Mouse (Mus musculus): Measurements from ENCODE around the gene Mfsd4a. TPM values are rescaled to one million over a fixed set of nuclear protein-coding genes. Genes with fewer than 3 reads are reported as not detected.

Gene Mfsd4a
- polyA plus RNA-seq, 1 experiment from 2014 or later, result 18.1 TPM

GRCm38 (mm10) chr1:131983806-131984205 is 84.1 kb downstream of the Mfsd4a start:
- 86% methylated on average over 2 of the region's 2 CpGs for WGBS
- Histone ChIP-seq H3K4me2 (no peak overlapping the region), H3K9me3 (replicated peaks) (no peaks in the 10 kb centered on the region), H3K4me3 (no peak overlapping the region), H3K36me3 (no peaks in the 10 kb centered on the region), H3K27ac (ENCODE audit: poor library complexity, severe bottlenecking) (no peak overlapping the region), H3K27me3 (replicated peaks) (no peaks in the 10 kb centered on the region), H3K9ac (no peak overlapping the region), H3K4me1 (replicated peaks) (no peaks in the 10 kb centered on the region)
- no peak for ATAC-seq (ENCODE audit: insufficient number of reproducible peaks, low FRiP score)

DNA sequence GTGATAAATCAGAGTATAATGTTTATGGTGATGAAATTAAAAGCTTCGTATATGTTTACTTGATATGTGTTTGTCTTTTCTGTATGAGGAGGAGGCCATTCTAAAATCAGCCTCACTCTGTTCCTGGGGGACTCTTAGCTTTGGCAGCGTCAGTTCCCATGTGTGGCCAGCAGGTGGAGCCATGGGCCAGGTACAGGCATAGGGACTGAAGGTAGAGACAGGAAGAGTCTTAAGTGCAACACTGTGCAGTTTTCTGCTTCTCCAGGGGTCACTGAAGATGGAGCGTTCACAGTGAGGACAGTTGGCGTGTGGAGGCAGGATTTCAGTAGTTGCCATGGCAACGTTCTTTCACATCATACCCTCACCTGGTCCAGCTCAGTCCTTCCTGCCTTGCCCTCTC is 85.0 kb downstream of the Mfsd4a start:
- no peaks in the 10 kb centered on the region for H3K36me3 ChIP-seq
- WGBS, result 13% methylated on average over 5 of the region's 5 CpGs
- 0 out of 2 replicates have a peak, but pooled peaks have one; percentile 44 for ATAC-seq (ENCODE audit: insufficient number of reproducible peaks, low FRiP score)

DNA sequence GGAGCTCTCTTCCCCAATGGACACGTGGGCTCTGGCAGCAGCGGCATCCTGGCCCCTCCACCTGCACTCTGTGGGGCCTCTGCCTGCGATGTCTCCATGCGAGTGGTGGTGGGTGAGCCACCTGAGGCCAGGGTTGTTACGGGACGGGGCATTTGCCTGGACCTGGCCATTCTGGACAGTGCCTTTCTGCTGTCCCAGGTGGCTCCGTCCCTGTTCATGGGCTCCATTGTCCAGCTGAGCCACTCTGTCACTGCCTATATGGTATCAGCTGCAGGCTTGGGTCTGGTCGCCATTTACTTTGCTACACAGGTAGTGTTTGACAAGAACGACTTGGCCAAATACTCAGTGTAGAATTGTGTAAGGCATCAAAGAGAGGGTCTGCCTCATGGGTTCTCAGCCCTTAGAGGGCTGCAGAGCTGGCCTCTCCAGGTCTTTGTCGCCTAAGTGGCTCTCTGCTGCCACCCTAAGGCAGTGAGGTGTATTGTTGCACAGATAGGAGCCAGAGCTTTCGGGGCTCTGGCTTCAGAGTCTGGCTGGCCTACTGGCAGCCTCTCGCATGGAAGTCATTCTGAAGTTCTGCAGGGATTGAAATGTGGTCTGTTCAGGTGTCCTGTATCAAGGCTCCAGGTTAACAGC is 86.4 kb downstream of the Mfsd4a start:
- H3K36me3 ChIP-seq, result no peaks in the 10 kb centered on the region
- WGBS, result 50% methylated on average over 12 of the region's 12 CpGs
- no peak overlapping the region for H3K4me3 ChIP-seq
- H3K4me1 ChIP-seq (replicated peaks), result no peaks in the 10 kb centered on the region
- no peak overlapping the region for H3K27ac ChIP-seq (ENCODE audit: poor library complexity, severe bottlenecking)
- H3K4me2 ChIP-seq, result no peak overlapping the region
- no peaks in the 10 kb centered on the region for H3K9me3 ChIP-seq (replicated peaks)
- peak; percentile 37; the same call in 1 of the 2 replicates for ATAC-seq (ENCODE audit: insufficient number of reproducible peaks, low FRiP score)
- peaks cover 11% of the 10 kb centered on the region for H3K27me3 ChIP-seq (replicated peaks)
- no peak overlapping the region for H3K9ac ChIP-seq

More for the DNA sequence above, 85.0 kb downstream of the Mfsd4a start:
- Histone ChIP-seq H3K4me3 (no peak overlapping the region), H3K27me3 (replicated peaks) (no peaks in the 10 kb centered on the region), H3K9me3 (replicated peaks) (no peaks in the 10 kb centered on the region), H3K4me1 (replicated peaks) (no peaks in the 10 kb centered on the region), H3K9ac (no peak overlapping the region), H3K4me2 (no peak overlapping the region), H3K27ac (ENCODE audit: poor library complexity, severe bottlenecking) (no peak overlapping the region)

DNA sequence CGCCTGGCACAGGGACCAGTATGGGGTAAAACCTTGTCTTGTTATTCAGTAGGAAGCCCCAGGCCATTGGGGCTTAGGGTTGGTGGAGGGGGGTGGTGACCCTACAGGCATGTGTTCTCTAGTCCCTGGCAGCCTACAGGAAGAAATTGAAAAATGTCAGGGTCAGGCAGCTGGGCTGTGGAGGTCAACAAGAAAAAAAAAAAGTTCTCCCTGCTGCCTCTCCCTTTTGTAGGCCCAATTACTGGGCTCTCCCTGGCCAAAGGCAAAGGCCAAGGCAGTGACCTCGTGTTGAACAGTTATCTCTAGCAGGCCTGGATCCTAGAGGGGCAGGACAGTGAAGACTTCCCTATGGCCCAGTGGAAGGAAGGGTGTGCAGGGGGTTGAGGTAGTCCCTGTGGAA is 87.4 kb downstream of the Mfsd4a start:
- Histone ChIP-seq H3K4me3 (no peak overlapping the region), H3K27ac (ENCODE audit: poor library complexity, severe bottlenecking) (no peak overlapping the region), H3K4me1 (replicated peaks) (no peaks in the 10 kb centered on the region), H3K27me3 (replicated peaks) (peaks cover 15% of the 10 kb centered on the region), H3K4me2 (no peak overlapping the region), H3K36me3 (no peaks in the 10 kb centered on the region), H3K9me3 (replicated peaks) (no peaks in the 10 kb centered on the region), H3K9ac (no peak overlapping the region)
- 32% methylated on average over 2 of the region's 2 CpGs for WGBS
- no peak for ATAC-seq (ENCODE audit: insufficient number of reproducible peaks, low FRiP score)

DNA sequence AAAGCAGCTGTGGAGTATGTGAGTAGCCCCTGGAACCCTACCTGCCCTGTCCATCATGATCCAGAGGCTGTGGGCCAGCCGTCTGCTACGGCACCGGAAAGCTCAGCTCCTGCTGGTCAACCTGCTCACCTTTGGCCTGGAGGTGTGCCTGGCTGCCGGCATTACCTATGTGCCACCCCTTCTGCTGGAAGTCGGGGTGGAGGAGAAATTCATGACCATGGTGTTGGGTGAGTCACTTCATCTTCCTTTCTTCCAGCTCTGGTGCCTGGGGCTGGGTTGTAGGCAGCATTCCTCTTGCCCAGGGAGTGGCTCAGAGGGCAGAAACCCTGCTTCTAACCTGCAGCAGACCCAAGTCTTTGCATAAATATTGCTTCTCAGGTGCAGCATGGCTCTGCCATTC is 91.0 kb downstream of the Mfsd4a start:
- Histone ChIP-seq H3K4me1 (replicated peaks) (peaks cover 15% of the 10 kb centered on the region), H3K9ac (no peak overlapping the region), H3K4me2 (no peak overlapping the region), H3K9me3 (replicated peaks) (no peaks in the 10 kb centered on the region), H3K27ac (ENCODE audit: poor library complexity, severe bottlenecking) (no peak overlapping the region), H3K27me3 (replicated peaks) (peaks cover 33% of the 10 kb centered on the region), H3K4me3 (no peak overlapping the region), H3K36me3 (no peaks in the 10 kb centered on the region)
- WGBS, result 80% methylated on average over 5 of the region's 5 CpGs
- ATAC-seq (ENCODE audit: insufficient number of reproducible peaks, low FRiP score), result no peak

GRCm38 (mm10) chr1:131973991-131974390 is 93.9 kb downstream of the Mfsd4a start:
- H3K9ac ChIP-seq, result no peak overlapping the region
- no peak overlapping the region for H3K4me3 ChIP-seq
- H3K36me3 ChIP-seq, result no peaks in the 10 kb centered on the region
- H3K9me3 ChIP-seq (replicated peaks), result no peaks in the 10 kb centered on the region
- no peak overlapping the region for H3K27ac ChIP-seq (ENCODE audit: poor library complexity, severe bottlenecking)
- H3K4me2 ChIP-seq, result no peak overlapping the region
- H3K27me3 ChIP-seq (replicated peaks), result peaks cover 51% of the 10 kb centered on the region
- H3K4me1 ChIP-seq (replicated peaks), result peaks cover 33% of the 10 kb centered on the region
- no peak for ATAC-seq (ENCODE audit: insufficient number of reproducible peaks, low FRiP score)
- WGBS, result 71% methylated on average over 6 of the region's 6 CpGs

Other genes with a start within 250 kb of the Mfsd4a start
- 7.8 and 10.2 TPM in 2 replicates for gene Slc41a1, start 240.6 kb downstream of the Mfsd4a start, polyA plus RNA-seq (2016; fragmentation: Nextera tagmentation; extraction: Ambion mirVana)
- gene Rab29, start 200.8 kb downstream of the Mfsd4a start, polyA plus RNA-seq (2016; fragmentation: Nextera tagmentation; extraction: Ambion mirVana), result 12.4 and 13.2 TPM in 2 replicates
- gene Nucks1, start 157.5 kb downstream of the Mfsd4a start, polyA plus RNA-seq (2016; fragmentation: Nextera tagmentation; extraction: Ambion mirVana), result 72.9 and 79.3 TPM in 2 replicates
- 1.7 and 2.0 TPM in 2 replicates for gene Slc45a3, start 105.1 kb downstream of the Mfsd4a start, polyA plus RNA-seq (2016; fragmentation: Nextera tagmentation; extraction: Ambion mirVana)
- 19.9 and 21.0 TPM in 2 replicates for gene Elk4, start 60.5 kb downstream of the Mfsd4a start, polyA plus RNA-seq (2016; fragmentation: Nextera tagmentation; extraction: Ambion mirVana)
- 3.7 and 4.8 TPM in 2 replicates for gene Cdk18, start 71.6 kb upstream of the Mfsd4a start, polyA plus RNA-seq (2016; fragmentation: Nextera tagmentation; extraction: Ambion mirVana)
- gene Lemd1, start 123.4 kb upstream of the Mfsd4a start, polyA plus RNA-seq (2016; fragmentation: Nextera tagmentation; extraction: Ambion mirVana), result not detected in 2 replicates
- gene AC124108.1, start 123.4 kb upstream of the Mfsd4a start, polyA plus RNA-seq (2016; fragmentation: Nextera tagmentation; extraction: Ambion mirVana), result not detected in 2 replicates
- not detected in 2 replicates for gene Gm10188, start 161.7 kb upstream of the Mfsd4a start, polyA plus RNA-seq (2016; fragmentation: Nextera tagmentation; extraction: Ambion mirVana)
- 0.55 and 0.81 TPM in 2 replicates for gene Klhdc8a, start 230.6 kb upstream of the Mfsd4a start, polyA plus RNA-seq (2016; fragmentation: Nextera tagmentation; extraction: Ambion mirVana)
- gene Nuak2, start 248.1 kb upstream of the Mfsd4a start, polyA plus RNA-seq (2016; fragmentation: Nextera tagmentation; extraction: Ambion mirVana), result 2.6 and 3.1 TPM in 2 replicates